Mouse (Mus musculus): ENCODE results near the gene Mus81. TPM values are rescaled to one million over a fixed set of nuclear protein-coding genes. Genes with fewer than 3 reads are reported as not detected.
"Not testable (repeated sequence)": the region's sequence is repeated elsewhere in the genome, so short reads cannot be mapped to it uniquely, and the experiment has no call there.

The Mus81 gene
- total RNA-seq, 2 experiments from 2014 or later = 11.6 to 28.8 TPM

- not testable (repeated sequence) for ATAC-seq (replicated peaks; ENCODE audit: poor library complexity)
Measured at GRCm38 (mm10) chr19:5493301-5493721, 5.1 kb upstream of the Mus81 start.

- no peak for ATAC-seq (replicated peaks; ENCODE audit: poor library complexity)
Measured at GRCm38 (mm10) chr19:5492641-5493040, 4.4 kb upstream of the Mus81 start.

GRCm38 (mm10) chr19:5490898-5491708 is 2.9 kb upstream of the Mus81 start:
- ATAC-seq (replicated peaks; ENCODE audit: poor library complexity) = peak; percentile 33

GRCm38 (mm10) chr19:5490313-5490897 is 2.2 kb upstream of the Mus81 start, which contains the start of gene Cfl1:
Gene Cfl1, plus strand, starts transcription at chr19:5490455.
- peak; percentile 49 for ATAC-seq (replicated peaks; ENCODE audit: poor library complexity)

- not testable (repeated sequence) for ATAC-seq (replicated peaks; ENCODE audit: poor library complexity)
Measured at GRCm38 (mm10) chr19:5489721-5490120, 1.5 kb upstream of the Mus81 start.

GRCm38 (mm10) chr19:5488878-5489571 is 823 bp upstream of the Mus81 start:
- ATAC-seq (replicated peaks; ENCODE audit: poor library complexity) = peak; percentile 59

- no peak for ATAC-seq (replicated peaks; ENCODE audit: poor library complexity)
Measured at GRCm38 (mm10) chr19:5486771-5487170, 1.4 kb downstream of the Mus81 start.

- no peak for ATAC-seq (replicated peaks; ENCODE audit: poor library complexity)
Measured at GRCm38 (mm10) chr19:5486286-5486685, 1.9 kb downstream of the Mus81 start.

GRCm38 (mm10) chr19:5485821-5486220 is 2.4 kb downstream of the Mus81 start:
- ATAC-seq (replicated peaks; ENCODE audit: poor library complexity) = no peak

- ATAC-seq (replicated peaks; ENCODE audit: poor library complexity) = no peak
Measured at GRCm38 (mm10) chr19:5485371-5485770, 2.8 kb downstream of the Mus81 start.

- ATAC-seq (replicated peaks; ENCODE audit: poor library complexity) = no peak
Measured at GRCm38 (mm10) chr19:5484496-5484895, 3.7 kb downstream of the Mus81 start.

GRCm38 (mm10) chr19:5483386-5484359 is 4.5 kb downstream of the Mus81 start:
- no peak for ATAC-seq (replicated peaks; ENCODE audit: poor library complexity)

GRCm38 (mm10) chr19:5481398-5481797 is 6.8 kb downstream of the Mus81 start:
- ATAC-seq (replicated peaks; ENCODE audit: poor library complexity) = no peak

- ATAC-seq (replicated peaks; ENCODE audit: poor library complexity) = no peak
Measured at GRCm38 (mm10) chr19:5480016-5480415, 8.2 kb downstream of the Mus81 start.

GRCm38 (mm10) chr19:5477668-5478300 is 10.4 kb downstream of the Mus81 start:
- no peak for ATAC-seq (replicated peaks; ENCODE audit: poor library complexity)

- ATAC-seq (replicated peaks; ENCODE audit: poor library complexity) = no peak
Measured at GRCm38 (mm10) chr19:5477004-5477667, 11.1 kb downstream of the Mus81 start.

- ATAC-seq (replicated peaks; ENCODE audit: poor library complexity) = no peak
Measured at GRCm38 (mm10) chr19:5475069-5475714, 13.0 kb downstream of the Mus81 start.

- ATAC-seq (replicated peaks; ENCODE audit: poor library complexity) = peak; percentile 33
Measured at GRCm38 (mm10) chr19:5474281-5475068, 13.7 kb downstream of the Mus81 start.

Measured in megakaryocyte progenitor cell, adult 5-6 weeks (primary cell).